Mouse (Mus musculus): ENCODE data around the gene Ndufv1.

DNA sequence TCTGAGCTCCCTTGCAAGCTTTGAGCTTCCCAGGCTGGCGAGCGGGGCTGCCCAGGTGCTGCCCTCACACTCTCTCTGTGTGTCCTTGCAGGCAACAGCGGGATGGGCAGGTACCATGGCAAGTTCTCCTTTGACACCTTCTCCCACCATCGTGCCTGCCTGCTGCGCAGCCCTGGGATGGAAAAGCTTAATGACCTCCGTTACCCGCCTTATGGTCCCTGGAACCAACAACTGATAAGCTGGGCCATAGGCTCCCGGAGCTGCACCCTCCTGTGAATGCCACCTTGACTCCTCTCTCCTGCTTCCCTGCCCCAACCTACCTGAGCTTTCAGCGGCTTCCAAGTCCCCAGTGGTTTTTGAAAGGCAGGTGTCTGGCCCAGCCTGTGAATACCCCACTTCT, 31.7 kb downstream of the Ndufv1 start:
- TF ChIP-seq CTCF (IDR thresholded peaks at IDR 0.05; ENCODE audit: low read depth, low read length): no peak
- no peak for TF ChIP-seq POLR2A (IDR thresholded peaks at IDR 0.05; ENCODE audit: borderline replicate concordance, low read depth, low read length)

Measured in bone marrow macrophage, adult 2 months (primary cell).